Mouse (Mus musculus) heart, embryonic 15.5 days (tissue): ENCODE results near the gene Tsfm. TPM values are rescaled to one million over a fixed set of nuclear protein-coding genes. Genes with fewer than 3 reads are reported as not detected.
"Not testable (repeated sequence)": the region's sequence is repeated elsewhere in the genome, so short reads cannot be mapped to it uniquely, and the experiment has no call there.

Experiments used
- ATAC-seq: fragments of 200-750 bp; cut with Nextera tagmentation; replicated peaks from 2 replicates; pipeline ENCODE4 v1.8.0; 2017; ENCODE audit warnings: low read depth, moderate TSS enrichment; ENCODE audit not compliant: insufficient number of reproducible peaks, insufficient read depth, low FRiP score
- H3K27ac ChIP-seq: fragments of 300-500 bp; sonication (generic); 2 replicates; pipeline ENCODE4 v1.5.1; 2015; ENCODE audit warnings: mild to moderate bottlenecking, inconsistent platforms
- H3K27me3 ChIP-seq: fragments of 300-500 bp; sonication (generic); 2 replicates; pipeline ENCODE4 v1.6.1; 2015; ENCODE audit warnings: inconsistent platforms
- H3K36me3 ChIP-seq: fragments of 300-500 bp; sonication (generic); 2 replicates; pipeline ENCODE4 v1.6.1; 2015; ENCODE audit warnings: mild to moderate bottlenecking, inconsistent platforms
- H3K4me1 ChIP-seq: fragments of 300-500 bp; sonication (generic); replicated peaks from 2 replicates; pipeline ENCODE4 v1.6.1; 2015; ENCODE audit warnings: inconsistent platforms
- H3K4me2 ChIP-seq: fragments of 300-500 bp; sonication (generic); 2 replicates; pipeline ENCODE4 v1.6.1; 2015; ENCODE audit warnings: inconsistent platforms, mild to moderate bottlenecking, moderate library complexity
- H3K4me3 ChIP-seq: fragments of 300-500 bp; sonication (generic); 2 replicates; pipeline ENCODE4 v1.5.1; 2015; ENCODE audit warnings: mild to moderate bottlenecking, inconsistent platforms
- H3K9ac ChIP-seq: fragments of 300-500 bp; sonication (generic); 2 replicates; pipeline ENCODE4 v1.6.1; 2015; ENCODE audit warnings: mild to moderate bottlenecking, inconsistent platforms
- H3K9me3 ChIP-seq: fragments of 300-500 bp; sonication (generic); replicated peaks from 2 replicates; pipeline ENCODE4 v1.6.1; 2016; ENCODE audit warnings: inconsistent platforms
- WGBS: fragments of 180-500 bp; shearing (Covaris S2); methylation state at CpG from one replicate; pipeline ENCODE4 v1.1.7; 2015; ENCODE audit warnings: mixed read lengths; 5-methylcytosine and 5-hydroxymethylcytosine counted together
- polyA plus RNA-seq: library from polyadenylated mRNA; unstranded; fragments of >200 nt; fragmentation: Nextera tagmentation; extraction: Ambion mirVana; gene quantifications from 2 replicates; pipeline ENCODE4 v1.2.1, GENCODE M21; 2015

The Tsfm gene
- polyA plus RNA-seq, 1 experiment from 2014 or later = 86.0 TPM

DNA sequence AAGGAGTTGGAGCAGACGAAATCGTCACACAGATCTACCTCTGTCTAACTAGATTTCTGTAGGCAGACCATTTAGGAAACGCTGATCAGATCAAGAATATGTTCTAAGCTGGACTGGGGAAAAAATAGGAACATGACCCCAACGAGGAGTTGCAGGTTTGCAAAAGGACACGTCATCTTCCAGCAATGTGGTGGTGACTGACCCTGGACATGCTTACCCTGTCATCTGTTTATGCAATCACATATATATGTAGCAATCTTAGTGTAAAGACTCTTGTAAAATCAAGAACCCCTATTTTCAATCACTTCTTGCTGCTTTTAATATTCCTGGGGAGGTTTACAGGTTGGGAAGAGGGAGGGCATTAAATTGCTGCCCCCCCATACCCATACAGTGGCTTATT lies 31.9 kb upstream of the Tsfm start:
- WGBS = 66% methylated on average over 5 of the region's 5 CpGs
- ATAC-seq = no peak
- no peak overlapping the region for H3K9ac ChIP-seq
- H3K27ac ChIP-seq = 0 out of 2 replicates have a peak overlapping the region, but pooled peaks have one; percentile 45
- H3K9me3 ChIP-seq = no peaks in the 10 kb centered on the region
- H3K27me3 ChIP-seq = peaks cover 48% of the 10 kb centered on the region
- H3K36me3 ChIP-seq = peaks cover 26% of the 10 kb centered on the region
- H3K4me2 ChIP-seq = no peak overlapping the region
- H3K4me3 ChIP-seq = no peak overlapping the region; the same call in 1 of the 2 replicates
- peaks cover 37% of the 10 kb centered on the region for H3K4me1 ChIP-seq

DNA sequence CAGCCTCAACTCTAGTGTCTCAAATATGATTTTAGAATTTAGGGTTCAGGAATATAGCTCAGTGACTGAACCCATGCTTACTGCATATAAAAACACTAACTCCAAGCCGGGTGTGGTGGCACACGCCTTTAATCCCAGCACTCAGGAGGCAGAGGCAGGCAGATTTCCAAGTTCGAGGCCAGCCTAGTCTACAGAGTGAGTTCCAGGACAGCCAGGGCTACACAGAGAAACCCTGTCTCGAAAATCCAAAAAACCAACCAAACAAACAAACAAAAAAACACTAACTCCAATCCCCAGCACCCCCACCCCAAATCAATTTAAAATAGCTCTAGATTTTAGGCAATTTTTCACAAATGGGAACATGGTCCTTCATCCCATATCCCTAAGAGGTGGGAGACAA lies 31.5 kb upstream of the Tsfm start:
- H3K4me2 ChIP-seq, H3K27ac ChIP-seq, H3K4me3 ChIP-seq, H3K9me3 ChIP-seq, H3K9ac ChIP-seq, ATAC-seq: not testable (repeated sequence)
- H3K36me3 ChIP-seq = peaks cover 22% of the 10 kb centered on the region
- H3K27me3 ChIP-seq = peaks cover 52% of the 10 kb centered on the region
- 82% methylated on average over 4 of the region's 4 CpGs for WGBS
- H3K4me1 ChIP-seq = peaks cover 37% of the 10 kb centered on the region

DNA sequence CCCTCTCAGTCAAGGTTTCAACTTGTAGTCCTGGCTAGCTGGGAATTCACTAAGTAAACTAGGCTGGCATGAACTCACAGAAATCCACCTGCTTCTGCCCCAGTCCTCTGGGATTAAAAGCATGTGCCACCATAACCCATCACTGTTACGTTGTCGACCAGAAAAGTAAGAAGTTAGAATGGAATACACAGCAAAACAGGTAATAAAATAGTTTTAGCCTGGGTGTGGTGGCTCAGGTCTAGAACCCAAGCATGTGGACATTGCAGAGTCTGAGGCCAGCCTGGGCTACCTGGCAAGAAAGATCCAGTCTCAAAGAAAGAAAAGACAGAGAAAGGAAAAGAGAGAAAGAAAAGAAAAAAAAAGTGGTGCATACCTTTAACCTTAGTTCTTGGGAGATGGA lies 30.9 kb upstream of the Tsfm start:
- Histone ChIP-seq H3K36me3 (peaks cover 16% of the 10 kb centered on the region), H3K9me3 (no peaks in the 10 kb centered on the region), H3K4me2 (no peak overlapping the region), H3K27me3 (peaks cover 53% of the 10 kb centered on the region), H3K4me1 (peaks cover 37% of the 10 kb centered on the region), H3K4me3 (no peak overlapping the region), H3K27ac (no peak overlapping the region), H3K9ac (no peak overlapping the region)
- ATAC-seq = no peak
- 75% methylated on average over 2 of the region's 2 CpGs for WGBS

DNA sequence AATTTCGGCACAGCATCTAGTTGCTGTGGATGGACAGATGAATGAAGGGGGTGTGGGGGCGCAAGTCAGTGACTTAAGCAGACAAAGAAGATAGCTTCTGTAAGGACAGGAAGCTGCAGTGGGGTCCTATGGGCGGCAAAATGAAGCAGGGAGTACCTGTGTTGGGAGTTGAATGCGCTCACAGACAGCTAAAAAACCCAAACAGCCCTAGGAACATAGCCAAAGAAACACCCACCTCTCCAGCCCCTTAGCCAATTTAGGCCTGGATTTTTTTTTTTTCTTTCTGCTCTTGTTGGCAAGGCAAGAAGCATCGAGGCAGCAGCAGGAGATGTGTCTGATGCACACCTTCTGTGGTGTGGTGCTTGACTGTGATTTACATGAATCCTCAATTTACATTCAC lies 30.4 kb upstream of the Tsfm start:
- Histone ChIP-seq H3K27ac (no peak overlapping the region), H3K4me1 (peaks cover 36% of the 10 kb centered on the region), H3K4me2 (no peak overlapping the region), H3K27me3 (peaks cover 54% of the 10 kb centered on the region), H3K9ac (no peak overlapping the region), H3K9me3 (no peaks in the 10 kb centered on the region), H3K36me3 (peaks cover 12% of the 10 kb centered on the region), H3K4me3 (peak overlapping the region; percentile 81; the same call in 1 of the 2 replicates)
- ATAC-seq = no peak
- 57% methylated on average over 5 of the region's 5 CpGs for WGBS

DNA sequence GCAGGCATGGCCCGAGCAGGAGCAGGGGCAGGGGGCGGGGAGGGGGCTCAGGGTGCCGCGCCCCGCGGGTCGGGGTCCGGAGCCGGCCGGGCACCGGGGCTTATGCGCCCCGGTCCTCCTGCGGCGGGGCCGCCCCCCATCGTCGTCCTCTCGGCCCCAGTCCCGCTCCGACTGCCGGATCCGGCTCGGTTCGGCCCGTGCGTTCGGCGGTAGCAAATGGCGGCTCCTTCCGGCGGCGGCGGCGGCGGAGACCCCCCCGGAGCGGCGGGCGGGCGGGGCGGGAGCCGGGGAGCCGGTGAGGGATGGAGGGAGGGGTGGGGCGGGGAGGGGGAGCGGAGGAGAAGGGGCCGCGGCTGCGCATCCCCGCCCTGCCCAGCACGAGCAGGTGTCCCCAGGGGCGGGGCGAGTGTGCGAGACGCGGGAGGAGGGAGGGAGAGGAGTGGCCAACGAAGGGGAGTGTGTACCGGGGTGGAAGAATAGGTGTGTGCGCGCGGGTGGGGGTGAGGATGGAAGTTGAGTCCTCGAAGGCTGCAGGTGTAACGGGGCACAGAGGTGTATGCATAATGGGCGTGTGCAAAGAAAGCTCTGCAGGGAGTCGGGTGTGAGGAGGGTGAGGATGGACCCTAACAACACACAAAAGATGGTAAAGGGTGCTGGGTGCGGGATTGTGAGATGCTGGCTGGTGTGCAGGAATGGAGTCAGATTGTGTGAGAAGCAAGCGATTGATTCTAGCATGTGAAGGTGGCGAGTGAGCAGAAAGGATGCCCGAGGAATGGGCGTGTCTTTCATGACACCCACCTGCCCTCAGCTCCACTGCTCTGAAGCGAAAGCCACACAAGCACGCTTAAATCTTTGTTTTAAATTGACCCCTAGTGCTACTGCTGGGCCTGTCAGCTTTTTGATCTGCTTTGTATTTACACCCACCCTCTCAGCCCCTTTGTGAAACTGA lies 29.6 kb upstream of the Tsfm start, which contains the start of gene March9:
March9 (minus strand) TSS at position 217 of the 949 bp plus-strand sequence.
- peaks cover 34% of the 10 kb centered on the region for H3K4me1 ChIP-seq
- H3K27me3 ChIP-seq = peaks cover 60% of the 10 kb centered on the region
- 1% methylated on average over 57 of the region's 72 CpGs for WGBS
- H3K4me2 ChIP-seq = peak within 1 kb of the TSS; percentile 100
- H3K4me3 ChIP-seq = peak within 1 kb of the TSS; percentile 81
- H3K9me3 ChIP-seq = no peaks in the 10 kb centered on the region
- peak; percentile 20 for ATAC-seq
- peaks cover 3% of the 10 kb centered on the region for H3K36me3 ChIP-seq
- H3K27ac ChIP-seq = no peak within 1 kb of the TSS
- H3K9ac ChIP-seq = peak within 1 kb of the TSS; percentile 76

DNA sequence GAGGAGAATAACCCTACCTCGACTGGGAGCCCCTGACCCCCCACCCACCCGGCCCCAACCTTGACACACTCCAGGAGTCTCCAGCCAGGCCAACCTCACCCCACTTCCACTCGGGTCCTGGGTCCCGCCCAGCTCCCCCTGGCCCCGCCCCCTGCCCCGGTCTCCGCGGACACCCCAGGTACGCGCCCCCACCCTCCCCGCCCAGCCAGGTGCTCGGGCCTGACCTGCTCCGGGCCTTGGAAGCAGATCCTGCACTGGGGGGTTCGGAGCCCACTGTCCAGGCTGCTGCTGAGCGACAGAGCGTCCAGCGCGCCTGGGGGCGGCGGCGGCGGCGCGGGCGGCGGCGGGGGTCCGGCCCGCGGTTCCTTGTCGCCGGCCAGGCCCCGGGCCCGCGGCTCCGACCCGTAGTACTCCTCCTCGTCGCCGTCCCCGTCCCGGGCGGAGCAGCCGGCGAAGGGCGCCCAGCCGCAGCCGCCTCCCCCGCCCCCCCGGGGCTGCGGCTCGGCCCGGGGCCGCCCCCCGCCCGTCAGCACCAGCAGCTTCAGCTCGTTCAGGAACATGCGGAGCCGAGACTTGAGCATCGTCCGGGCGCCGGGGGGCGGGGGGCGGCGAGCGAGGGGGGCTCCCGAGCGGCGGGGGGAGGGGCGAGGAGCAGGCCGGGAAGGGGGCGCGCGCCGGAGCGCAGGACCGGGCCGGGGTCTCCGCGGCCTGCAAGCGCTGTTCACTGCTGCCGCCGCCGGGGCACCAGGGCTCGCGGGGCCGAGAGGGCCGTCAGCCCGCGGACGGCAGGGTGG lies 28.7 kb upstream of the Tsfm start:
- Histone ChIP-seq H3K9ac (peak overlapping the region; percentile 76), H3K27me3 (peaks cover 62% of the 10 kb centered on the region), H3K9me3 (no peaks in the 10 kb centered on the region), H3K4me3 (peak overlapping the region; percentile 81), H3K4me2 (peak overlapping the region; percentile 100), H3K27ac (no peak overlapping the region), H3K36me3 (no peaks in the 10 kb centered on the region), H3K4me1 (peaks cover 26% of the 10 kb centered on the region)
- ATAC-seq = no peak
- 1% methylated on average over 51 of the region's 92 CpGs for WGBS

DNA sequence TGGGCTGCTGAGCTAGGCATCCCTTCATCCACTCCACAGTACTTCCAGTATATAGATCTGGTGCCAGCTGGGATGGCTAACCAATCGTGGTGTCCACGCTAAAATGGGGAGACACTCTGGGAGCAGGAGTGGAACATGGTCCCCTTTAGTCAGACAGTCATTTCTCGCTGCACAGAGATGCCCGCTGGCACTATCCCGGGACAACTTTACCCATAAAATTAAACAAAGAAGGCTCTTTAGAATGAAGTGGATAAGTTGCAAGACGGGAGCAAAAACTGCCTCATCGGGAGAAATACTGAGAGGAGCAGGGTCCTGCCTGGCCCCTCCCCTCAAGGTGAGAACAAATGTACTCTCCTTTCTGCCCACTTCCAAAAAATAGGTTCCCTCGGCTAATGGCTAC lies 28.1 kb upstream of the Tsfm start:
- H3K4me1 ChIP-seq = peaks cover 25% of the 10 kb centered on the region
- peaks cover 62% of the 10 kb centered on the region for H3K27me3 ChIP-seq
- H3K9me3 ChIP-seq = no peaks in the 10 kb centered on the region
- no peaks in the 10 kb centered on the region for H3K36me3 ChIP-seq
- peak overlapping the region; percentile 100 for H3K4me2 ChIP-seq
- peak overlapping the region; percentile 76 for H3K9ac ChIP-seq
- ATAC-seq = no peak
- WGBS = 14% methylated on average over 8 of the region's 8 CpGs
- H3K27ac ChIP-seq = no peak overlapping the region
- H3K4me3 ChIP-seq = peak overlapping the region; percentile 81

DNA sequence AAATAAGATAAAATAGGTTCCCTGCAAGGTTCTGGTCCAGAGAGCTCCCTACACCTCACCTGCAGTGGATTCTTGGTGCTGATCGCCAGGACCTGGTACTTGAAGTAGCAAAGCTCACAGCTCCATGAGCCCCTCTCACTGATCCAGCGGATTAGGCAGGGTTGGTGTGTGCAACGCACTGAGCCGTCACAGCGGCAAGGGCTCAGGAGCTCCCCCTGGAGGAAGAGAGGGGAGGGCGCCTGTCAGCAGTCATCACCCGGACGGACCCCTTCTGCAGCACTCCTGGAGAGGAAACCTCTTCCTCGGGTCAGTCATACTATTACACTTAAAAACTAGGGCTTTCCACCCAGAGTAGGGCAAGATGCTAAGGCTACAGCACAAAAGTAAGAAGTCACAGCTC lies 27.5 kb upstream of the Tsfm start:
- H3K9ac ChIP-seq = no peak overlapping the region
- H3K4me2 ChIP-seq = peak overlapping the region; percentile 100
- H3K9me3 ChIP-seq = no peaks in the 10 kb centered on the region
- no peaks in the 10 kb centered on the region for H3K36me3 ChIP-seq
- under 1% methylated on average over 9 of the region's 9 CpGs for WGBS
- H3K27ac ChIP-seq = no peak overlapping the region
- peak overlapping the region; percentile 81 for H3K4me3 ChIP-seq
- H3K4me1 ChIP-seq = peaks cover 25% of the 10 kb centered on the region
- ATAC-seq = no peak
- peaks cover 63% of the 10 kb centered on the region for H3K27me3 ChIP-seq

DNA sequence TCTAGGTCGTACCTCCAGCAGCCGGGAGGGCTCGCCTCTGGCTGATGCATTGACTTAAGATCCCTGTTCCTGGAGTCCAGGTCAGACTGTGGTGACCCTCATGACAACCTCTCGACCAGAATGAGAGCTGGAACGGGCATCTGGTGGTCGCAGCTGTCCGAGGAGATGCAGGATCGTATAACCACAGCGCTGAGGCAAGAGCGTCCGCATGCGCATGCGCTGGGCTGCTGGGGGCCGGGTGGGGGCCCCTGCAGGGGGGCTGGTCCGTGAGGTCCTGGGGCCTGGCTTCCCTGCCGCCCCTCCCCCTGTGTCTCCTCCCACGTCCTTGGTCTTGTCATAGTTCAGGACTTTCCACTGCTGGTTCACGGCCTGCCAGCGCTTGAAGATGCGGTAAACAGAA lies 25.9 kb upstream of the Tsfm start:
- peaks cover 68% of the 10 kb centered on the region for H3K27me3 ChIP-seq
- WGBS = 77% methylated on average over 20 of the region's 20 CpGs
- no peak overlapping the region for H3K4me2 ChIP-seq
- H3K9me3 ChIP-seq = no peaks in the 10 kb centered on the region
- no peak for ATAC-seq
- no peak overlapping the region for H3K4me3 ChIP-seq
- H3K9ac ChIP-seq = no peak overlapping the region
- no peaks in the 10 kb centered on the region for H3K36me3 ChIP-seq
- peaks cover 22% of the 10 kb centered on the region for H3K4me1 ChIP-seq
- H3K27ac ChIP-seq = no peak overlapping the region

DNA sequence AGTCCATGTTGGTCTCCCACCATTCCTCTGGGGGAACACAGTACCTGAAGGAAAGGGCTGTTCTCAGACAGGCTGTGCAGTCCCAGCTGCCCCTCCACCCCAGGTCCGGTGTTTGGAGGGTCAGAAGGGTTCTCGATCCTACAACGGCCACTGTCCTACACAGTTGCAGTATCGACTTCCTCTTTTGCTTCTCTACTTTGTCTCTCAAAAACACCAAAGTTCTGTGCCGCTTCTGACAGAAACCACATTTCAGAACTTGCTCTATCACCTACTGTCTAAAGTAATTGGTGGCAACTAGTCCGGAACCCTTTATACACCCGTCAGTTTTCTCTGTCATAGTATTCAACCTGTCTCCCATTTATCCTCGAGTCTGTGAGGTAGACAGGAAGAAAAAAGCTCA lies 24.8 kb upstream of the Tsfm start:
- Histone ChIP-seq H3K9me3 (no peaks in the 10 kb centered on the region), H3K4me3 (no peak overlapping the region), H3K36me3 (no peaks in the 10 kb centered on the region), H3K4me1 (peaks cover 21% of the 10 kb centered on the region), H3K9ac (no peak overlapping the region), H3K27me3 (peaks cover 68% of the 10 kb centered on the region), H3K4me2 (no peak overlapping the region), H3K27ac (no peak overlapping the region)
- no peak for ATAC-seq
- WGBS = 80% methylated on average over 8 of the region's 8 CpGs

DNA sequence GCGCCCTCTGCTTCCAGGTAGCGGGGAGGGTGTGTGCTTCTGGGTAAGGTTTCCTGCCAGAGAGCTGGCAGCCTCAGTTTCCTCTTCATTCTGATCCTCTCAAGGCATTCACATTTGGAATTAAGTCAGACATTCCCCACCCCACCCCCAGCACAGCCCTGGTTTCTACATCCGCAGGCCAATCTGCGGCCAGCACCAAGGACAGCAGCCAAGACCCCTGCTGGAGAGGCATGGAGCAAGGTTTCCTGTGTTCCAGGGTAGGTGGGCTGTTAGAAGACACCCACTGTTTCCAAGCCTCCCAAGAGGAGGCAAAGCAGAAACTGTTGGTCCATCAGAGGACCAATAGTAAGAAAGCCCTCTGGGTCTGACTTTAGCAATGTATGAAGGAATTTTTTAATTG lies 24.0 kb upstream of the Tsfm start:
- WGBS = 44% methylated on average over 4 of the region's 4 CpGs
- Histone ChIP-seq H3K4me3 (no peak overlapping the region), H3K9me3 (no peaks in the 10 kb centered on the region), H3K4me2 (no peak overlapping the region), H3K9ac (no peak overlapping the region), H3K27me3 (peaks cover 68% of the 10 kb centered on the region), H3K36me3 (no peaks in the 10 kb centered on the region), H3K27ac (no peak overlapping the region), H3K4me1 (peaks cover 17% of the 10 kb centered on the region)
- no peak for ATAC-seq
